Mouse (Mus musculus): ENCODE data around the gene Ptprn2. TPM values are rescaled to one million over a fixed set of nuclear protein-coding genes. Genes with fewer than 3 reads are reported as not detected.
"Not testable (repeated sequence)": the region's sequence is repeated elsewhere in the genome, so short reads cannot be mapped to it uniquely, and the experiment has no call there.

Gene Ptprn2
- polyA plus RNA-seq, 1 experiment, result 0.22 TPM

GRCm38 (mm10) chr12:116498666-116499065, 13.1 kb downstream of the Ptprn2 start:
- Histone ChIP-seq H3K79me2 (ENCODE audit: control insufficient read depth, insufficient read depth) (no peaks in the 10 kb centered on the region), H3K36me3 (ENCODE audit: control insufficient read depth, insufficient read depth) (no peaks in the 10 kb centered on the region), H3K4me3 (no peak overlapping the region), H3ac (ENCODE audit: control insufficient read depth, insufficient read length) (no peak overlapping the region), H3K27me3 (ENCODE audit: control insufficient read depth, insufficient read depth, insufficient read length) (no peaks in the 10 kb centered on the region), H3K4me2 (ENCODE audit: low read depth) (no peak overlapping the region)
- no peak for TF ChIP-seq E2F4 (IDR thresholded peaks at IDR 0.05; ENCODE audit: insufficient read depth)

GRCm38 (mm10) chr12:116500652-116501051, 15.1 kb downstream of the Ptprn2 start:
- TF ChIP-seq MYOD1 (IDR thresholded peaks at IDR 0.05; ENCODE audit: control insufficient read depth in 1 of 3, insufficient read length in 2 of 3, low read depth in 2 of 3) (no peak), CEBPB (IDR thresholded peaks at IDR 0.05; ENCODE audit: insufficient read depth, poor library complexity, severe bottlenecking) (no peak), MAX (IDR thresholded peaks at IDR 0.05; ENCODE audit: low read depth) (no peak), TCF12 (IDR thresholded peaks at IDR 0.05; ENCODE audit: insufficient read depth, poor library complexity, severe bottlenecking) (no peak), MYOG (IDR thresholded peaks at IDR 0.05; ENCODE audit: control insufficient read depth in 1 of 3, insufficient read depth in 1 of 3, insufficient read length in 2 of 3, low read depth in 2 of 3) (no peak), REST (IDR thresholded peaks at IDR 0.05; ENCODE audit: insufficient read depth, insufficient read length) (no peak), POLR2A (IDR thresholded peaks at IDR 0.05; ENCODE audit: insufficient read length, low read depth) (no peak), TCF3 (IDR thresholded peaks at IDR 0.05; ENCODE audit: insufficient read length, low read depth) (no peak), E2F4 (IDR thresholded peaks at IDR 0.05; ENCODE audit: insufficient read depth) (no peak), USF1 (IDR thresholded peaks at IDR 0.05; ENCODE audit: low read depth) (no peak), POLR2AphosphoS2 (IDR thresholded peaks at IDR 0.05; ENCODE audit: insufficient read length, low read depth) (no peak)
- no peaks in the 10 kb centered on the region for H3K27me3 ChIP-seq (ENCODE audit: control insufficient read depth, insufficient read depth, insufficient read length)
- H3K79me2 ChIP-seq (ENCODE audit: control insufficient read depth, insufficient read depth), result no peaks in the 10 kb centered on the region
- no peak overlapping the region for H3K4me2 ChIP-seq (ENCODE audit: low read depth)
- no peaks in the 10 kb centered on the region for H3K36me3 ChIP-seq (ENCODE audit: control insufficient read depth, insufficient read depth)
- H3K4me3 ChIP-seq, result no peak overlapping the region
- H3ac ChIP-seq (ENCODE audit: control insufficient read depth, insufficient read length), result no peak overlapping the region

GRCm38 (mm10) chr12:116512482-116512881, 27.0 kb downstream of the Ptprn2 start:
- Histone ChIP-seq H3K79me2 (ENCODE audit: control insufficient read depth, insufficient read depth) (no peaks in the 10 kb centered on the region), H3ac (ENCODE audit: control insufficient read depth, insufficient read length) (no peak overlapping the region), H3K27me3 (ENCODE audit: control insufficient read depth, insufficient read depth, insufficient read length) (no peaks in the 10 kb centered on the region), H3K36me3 (ENCODE audit: control insufficient read depth, insufficient read depth) (no peaks in the 10 kb centered on the region), H3K4me3 (no peak overlapping the region), H3K4me2 (ENCODE audit: low read depth) (no peak overlapping the region)
- TF ChIP-seq MYOG (IDR thresholded peaks at IDR 0.05; ENCODE audit: control insufficient read depth in 1 of 3, insufficient read depth in 1 of 3, insufficient read length in 2 of 3, low read depth in 2 of 3), result no peak

GRCm38 (mm10) chr12:116513788-116514187, 28.3 kb downstream of the Ptprn2 start:
- H3K79me2 ChIP-seq (ENCODE audit: control insufficient read depth, insufficient read depth); H3K4me3 ChIP-seq; H3K36me3 ChIP-seq (ENCODE audit: control insufficient read depth, insufficient read depth); H3ac ChIP-seq (ENCODE audit: control insufficient read depth, insufficient read length); H3K27me3 ChIP-seq (ENCODE audit: control insufficient read depth, insufficient read depth, insufficient read length); H3K4me2 ChIP-seq (ENCODE audit: low read depth): not testable (repeated sequence)

- Histone ChIP-seq H3K4me3 (no peak overlapping the region), H3K27me3 (ENCODE audit: control insufficient read depth, insufficient read depth, insufficient read length) (no peaks in the 10 kb centered on the region), H3K36me3 (ENCODE audit: control insufficient read depth, insufficient read depth) (no peaks in the 10 kb centered on the region), H3K4me2 (ENCODE audit: low read depth) (no peak overlapping the region), H3ac (ENCODE audit: control insufficient read depth, insufficient read length) (no peak overlapping the region), H3K79me2 (ENCODE audit: control insufficient read depth, insufficient read depth) (no peaks in the 10 kb centered on the region)
- TF ChIP-seq POLR2AphosphoS2 (IDR thresholded peaks at IDR 0.05; ENCODE audit: insufficient read length, low read depth) (no peak), SRF (IDR thresholded peaks at IDR 0.05; ENCODE audit: control insufficient read depth, insufficient read length, low read depth) (no peak), MYOD1 (IDR thresholded peaks at IDR 0.05; ENCODE audit: control insufficient read depth in 1 of 3, insufficient read length in 2 of 3, low read depth in 2 of 3) (peak in 1 of 3 experiments; percentile 57), CEBPB (IDR thresholded peaks at IDR 0.05; ENCODE audit: insufficient read depth, poor library complexity, severe bottlenecking) (no peak), POLR2A (IDR thresholded peaks at IDR 0.05; ENCODE audit: insufficient read length, low read depth) (no peak), TCF3 (IDR thresholded peaks at IDR 0.05; ENCODE audit: insufficient read length, low read depth) (no peak), TCF12 (IDR thresholded peaks at IDR 0.05; ENCODE audit: insufficient read depth, poor library complexity, severe bottlenecking) (no peak), MYOG (IDR thresholded peaks at IDR 0.05; ENCODE audit: control insufficient read depth in 1 of 3, insufficient read depth in 1 of 3, insufficient read length in 2 of 3, low read depth in 2 of 3) (peak in 2 of 3 experiments; percentile 15 to 47), MAX (IDR thresholded peaks at IDR 0.05; ENCODE audit: low read depth) (no peak), E2F4 (IDR thresholded peaks at IDR 0.05; ENCODE audit: insufficient read depth) (no peak), REST (IDR thresholded peaks at IDR 0.05; ENCODE audit: insufficient read depth, insufficient read length) (no peak), USF1 (IDR thresholded peaks at IDR 0.05; ENCODE audit: low read depth) (no peak)
These were observed 30.3 kb downstream of the Ptprn2 start for GRCm38 (mm10) chr12:116515824-116516223.

GRCm38 (mm10) chr12:116528861-116529260, 43.3 kb downstream of the Ptprn2 start:
- Histone ChIP-seq H3ac (ENCODE audit: control insufficient read depth, insufficient read length) (no peak overlapping the region), H3K36me3 (ENCODE audit: control insufficient read depth, insufficient read depth) (no peaks in the 10 kb centered on the region), H3K4me3 (no peak overlapping the region), H3K27me3 (ENCODE audit: control insufficient read depth, insufficient read depth, insufficient read length) (no peaks in the 10 kb centered on the region), H3K4me2 (ENCODE audit: low read depth) (no peak overlapping the region), H3K79me2 (ENCODE audit: control insufficient read depth, insufficient read depth) (no peaks in the 10 kb centered on the region)
- TF ChIP-seq TCF3 (IDR thresholded peaks at IDR 0.05; ENCODE audit: insufficient read length, low read depth), result no peak
- no peak for TF ChIP-seq POLR2AphosphoS2 (IDR thresholded peaks at IDR 0.05; ENCODE audit: insufficient read length, low read depth)
- TF ChIP-seq USF1 (IDR thresholded peaks at IDR 0.05; ENCODE audit: low read depth), result no peak
- TF ChIP-seq E2F4 (IDR thresholded peaks at IDR 0.05; ENCODE audit: insufficient read depth), result no peak
- TF ChIP-seq TCF12 (IDR thresholded peaks at IDR 0.05; ENCODE audit: insufficient read depth, poor library complexity, severe bottlenecking), result no peak
- TF ChIP-seq MAX (IDR thresholded peaks at IDR 0.05; ENCODE audit: low read depth), result no peak
- TF ChIP-seq POLR2A (IDR thresholded peaks at IDR 0.05; ENCODE audit: insufficient read length, low read depth), result no peak
- TF ChIP-seq MYOD1 (IDR thresholded peaks at IDR 0.05; ENCODE audit: control insufficient read depth in 1 of 3, insufficient read length in 2 of 3, low read depth in 2 of 3), result no peak
- TF ChIP-seq MYOG (IDR thresholded peaks at IDR 0.05; ENCODE audit: control insufficient read depth in 1 of 3, insufficient read depth in 1 of 3, insufficient read length in 2 of 3, low read depth in 2 of 3), result no peak
- TF ChIP-seq REST (IDR thresholded peaks at IDR 0.05; ENCODE audit: insufficient read depth, insufficient read length), result no peak
- no peak for TF ChIP-seq CEBPB (IDR thresholded peaks at IDR 0.05; ENCODE audit: insufficient read depth, poor library complexity, severe bottlenecking)
